Mouse (Mus musculus): Measurements from ENCODE around the gene Sf3a1.
"Not testable (repeated sequence)": the region's sequence is repeated elsewhere in the genome, so short reads cannot be mapped to it uniquely, and the experiment has no call there.

The Sf3a1 gene

DNA sequence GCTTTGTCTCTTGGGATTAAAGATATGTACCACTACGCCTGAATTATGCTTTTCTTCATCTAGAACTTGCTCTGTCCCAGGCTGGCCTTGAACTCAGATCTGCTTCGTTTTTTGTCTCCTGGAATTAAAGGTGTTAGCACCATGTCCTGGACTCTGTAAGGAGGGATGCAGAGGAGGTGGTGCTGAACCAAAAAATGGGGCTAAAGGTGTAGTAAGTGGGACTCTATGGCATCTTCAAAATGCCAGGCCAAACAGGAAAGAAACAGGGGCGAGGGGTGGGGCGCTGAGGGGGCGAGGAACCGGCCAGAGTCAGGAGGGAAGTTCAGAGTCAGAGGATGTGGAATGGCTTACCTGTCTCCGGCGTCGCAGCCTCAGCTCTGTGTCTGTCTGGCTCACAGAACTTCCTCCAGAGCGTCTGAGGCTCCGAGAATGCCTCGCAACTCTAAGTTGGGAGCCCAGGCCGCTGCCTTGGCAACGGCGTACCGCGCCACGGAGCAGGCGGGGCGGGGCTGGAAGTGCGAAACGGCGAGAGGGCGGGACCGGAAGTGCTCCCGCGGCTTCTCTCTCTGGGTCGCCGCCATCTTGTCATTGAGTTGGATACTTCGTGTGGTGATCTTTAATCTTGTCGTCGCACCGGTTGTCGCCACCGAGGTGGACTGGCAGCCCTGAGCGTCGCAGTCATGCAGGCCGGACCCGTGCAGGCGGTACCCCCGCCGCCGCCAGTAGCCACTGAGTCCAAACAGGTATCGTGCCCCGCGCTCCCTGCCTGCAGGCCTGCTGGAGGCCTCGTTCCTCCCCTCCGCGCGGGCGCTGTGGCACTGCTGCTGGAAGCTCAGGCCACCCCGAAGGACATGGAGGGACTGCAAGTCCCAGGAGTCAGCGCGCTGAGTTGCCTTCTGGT lies at the start of gene Sf3a1, which contains the start of gene Ccdc157:
Gene Sf3a1 (plus strand): TSS at position 543 of the 901 bp plus-strand sequence.
Gene Ccdc157 (minus strand): TSS at position 486 of the 901 bp plus-strand sequence.
- peak; percentile 88 for DNase-seq (ENCODE audit: low read depth, low spot score)

DNA sequence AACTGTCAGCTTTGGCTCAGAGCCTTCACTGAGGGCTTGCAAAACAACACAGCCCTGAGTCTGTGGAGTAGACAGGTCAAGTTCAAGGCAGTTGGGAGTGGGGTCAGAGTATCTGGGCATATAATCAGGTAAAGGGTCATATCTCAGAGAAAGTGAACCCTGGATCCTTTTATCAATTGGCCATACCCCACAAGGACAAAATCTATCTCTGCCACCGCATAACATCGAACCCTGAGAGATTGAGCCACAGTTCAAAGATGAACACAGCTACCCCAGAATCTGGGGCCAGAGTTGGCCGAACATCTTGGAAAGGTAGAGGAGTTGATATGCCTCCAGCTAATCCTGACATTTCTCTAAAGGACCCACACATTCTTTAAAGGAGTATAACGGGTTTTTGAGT lies 48.1 kb upstream of the Sf3a1 start:
- DNase-seq (ENCODE audit: low read depth, low spot score): no peak

- DNase-seq (ENCODE audit: low read depth, low spot score): no peak
These were observed 47.3 kb upstream of the Sf3a1 start for GRCm38 (mm10) chr11:4112861-4113260.

- no peak for DNase-seq (ENCODE audit: low read depth, low spot score)
These were observed 46.7 kb upstream of the Sf3a1 start for GRCm38 (mm10) chr11:4113496-4113895.

- DNase-seq (ENCODE audit: low read depth, low spot score): no peak
These were observed 46.2 kb upstream of the Sf3a1 start for GRCm38 (mm10) chr11:4113970-4114369.

- DNase-seq (ENCODE audit: low read depth, low spot score): not testable (repeated sequence)
These were observed 45.6 kb upstream of the Sf3a1 start for GRCm38 (mm10) chr11:4114541-4114940.

GRCm38 (mm10) chr11:4115407-4115806 lies 44.7 kb upstream of the Sf3a1 start:
- no peak for DNase-seq (ENCODE audit: low read depth, low spot score)

DNA sequence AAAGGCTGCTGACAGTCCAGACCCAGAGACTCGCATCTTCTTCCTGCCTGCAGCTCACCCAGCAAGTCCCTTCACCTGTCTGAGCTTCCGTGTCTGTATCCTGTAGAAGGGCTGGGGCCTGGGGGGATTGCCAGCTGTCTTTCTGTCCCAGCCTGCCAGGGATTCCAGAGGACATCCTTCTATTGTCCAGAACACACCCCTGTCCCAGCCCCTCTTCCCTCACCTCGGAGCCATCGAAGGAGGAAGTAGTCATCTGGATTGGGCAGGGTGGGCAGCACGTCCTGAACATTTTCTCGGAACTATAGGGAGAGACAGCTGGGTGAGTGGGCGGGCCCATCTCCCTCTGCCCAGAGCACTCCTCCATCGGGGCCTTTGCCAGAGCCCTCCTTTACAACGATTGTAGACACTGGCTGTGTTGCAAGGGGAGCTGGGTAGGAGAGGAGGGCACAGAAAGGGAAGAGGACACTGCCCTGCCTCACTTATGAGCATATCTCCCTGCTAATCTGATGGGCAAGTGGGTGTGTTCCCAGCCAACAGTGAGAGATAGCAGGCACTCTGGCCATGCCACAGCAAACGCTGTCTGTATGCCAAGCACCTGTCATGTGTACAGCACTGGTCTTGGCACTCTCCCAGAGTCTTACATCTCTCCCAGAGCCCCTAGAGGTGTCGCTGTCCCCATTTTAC lies 43.5 kb upstream of the Sf3a1 start:
- no peak for DNase-seq (ENCODE audit: low read depth, low spot score)

GRCm38 (mm10) chr11:4117372-4118071 lies 42.6 kb upstream of the Sf3a1 start:
- DNase-seq (ENCODE audit: low read depth, low spot score): no peak

DNA sequence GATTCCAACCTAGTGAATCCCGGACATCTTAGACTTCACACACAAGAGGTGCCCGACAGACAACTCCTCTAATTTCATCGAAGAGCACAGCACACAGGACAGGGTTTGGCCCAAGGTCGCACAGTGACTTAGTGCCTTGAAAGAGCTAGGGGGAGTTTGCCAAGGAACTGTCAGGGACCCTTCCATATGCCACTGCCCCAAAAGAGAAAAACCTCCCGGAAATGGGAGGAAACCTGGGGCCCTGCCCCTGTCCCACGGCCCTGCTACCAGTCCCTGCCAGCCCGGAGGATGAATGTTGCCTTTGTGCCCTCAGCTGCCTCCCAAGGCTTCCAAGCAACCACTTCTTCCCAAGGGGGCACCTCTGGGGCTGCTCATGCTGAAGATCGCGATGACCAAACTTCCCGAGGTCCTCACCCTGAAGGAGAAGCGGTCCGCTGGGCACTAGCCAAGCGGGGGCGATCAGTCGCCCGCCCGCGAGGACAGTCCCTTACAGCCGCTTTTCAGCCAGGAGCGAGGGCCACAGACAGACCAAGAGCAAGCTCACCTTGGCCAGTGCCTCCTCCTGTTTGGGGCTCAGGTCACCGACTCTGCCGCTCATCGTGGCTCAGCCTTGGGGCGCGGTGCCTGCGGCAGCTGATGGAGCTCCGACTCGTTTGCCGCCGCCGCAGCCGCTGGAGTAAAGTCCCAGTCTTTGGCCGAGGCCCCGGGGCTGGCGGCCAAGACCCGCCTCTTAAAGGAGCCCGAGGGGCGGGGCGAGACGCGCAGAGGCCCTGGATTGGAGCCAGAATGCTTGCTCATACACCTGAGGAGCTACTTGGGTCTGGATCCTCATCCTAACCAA lies 41.8 kb upstream of the Sf3a1 start:
- peak; percentile 53 for DNase-seq (ENCODE audit: low read depth, low spot score)

DNA sequence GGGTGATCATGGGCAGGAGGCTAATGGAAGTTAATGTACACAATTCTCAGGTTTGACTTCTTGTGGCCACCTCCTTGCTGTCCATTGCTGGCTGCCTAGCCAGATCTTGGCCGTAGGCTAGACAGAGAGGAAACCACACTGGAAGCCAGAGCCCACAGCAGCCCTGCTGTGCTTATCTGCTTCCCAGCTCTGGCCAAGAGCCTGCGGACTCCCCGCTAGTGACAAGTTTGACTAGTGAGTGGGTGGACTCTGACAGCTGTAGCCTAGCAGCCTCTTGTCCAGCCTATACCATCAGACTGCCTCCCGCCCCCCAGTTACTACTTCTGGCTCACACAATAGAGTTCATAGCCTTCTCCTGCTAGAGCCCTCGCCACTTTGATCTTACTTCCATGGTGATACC lies 40.5 kb upstream of the Sf3a1 start:
- no peak for DNase-seq (ENCODE audit: low read depth, low spot score)

DNA sequence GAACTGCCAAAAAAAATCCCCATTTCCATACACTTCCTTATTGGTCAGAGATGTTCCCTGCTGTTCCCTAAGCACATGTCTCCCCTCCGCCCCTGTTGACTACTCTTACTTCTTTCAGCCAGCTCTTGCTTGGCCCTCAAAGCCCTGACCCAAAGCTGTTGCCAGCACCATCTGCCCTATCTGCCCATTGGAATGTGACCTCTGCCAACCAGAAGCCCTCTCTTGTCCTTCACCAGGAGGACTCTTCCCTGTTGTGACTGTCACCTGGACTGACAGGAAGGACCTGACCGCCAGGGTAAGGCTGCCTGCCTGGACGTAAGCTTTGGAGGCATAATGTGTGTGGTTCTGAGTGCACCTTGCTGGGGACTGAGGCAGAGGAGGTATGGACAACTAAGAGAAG lies 38.5 kb upstream of the Sf3a1 start:
- DNase-seq (ENCODE audit: low read depth, low spot score): no peak

DNA sequence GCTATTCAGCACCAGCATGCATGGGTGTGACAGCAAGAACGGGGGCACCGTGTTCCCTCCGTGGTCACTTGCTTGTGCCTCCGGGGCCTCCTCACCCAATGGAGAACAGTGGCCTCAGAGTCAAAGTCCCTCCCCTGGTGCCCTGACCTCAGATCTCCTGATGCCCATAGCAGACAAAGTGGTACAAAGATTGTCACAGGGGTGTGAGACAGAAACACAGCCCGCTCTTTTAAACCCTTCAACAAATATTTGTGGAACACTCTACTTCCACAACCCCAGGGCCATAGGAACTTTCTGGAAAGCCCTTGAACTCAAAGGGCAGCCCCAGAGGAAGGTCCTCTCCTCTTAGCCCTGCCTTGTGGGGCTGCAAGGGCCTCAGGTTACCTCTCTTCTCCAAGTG lies 37.9 kb upstream of the Sf3a1 start:
- no peak for DNase-seq (ENCODE audit: low read depth, low spot score)

DNA sequence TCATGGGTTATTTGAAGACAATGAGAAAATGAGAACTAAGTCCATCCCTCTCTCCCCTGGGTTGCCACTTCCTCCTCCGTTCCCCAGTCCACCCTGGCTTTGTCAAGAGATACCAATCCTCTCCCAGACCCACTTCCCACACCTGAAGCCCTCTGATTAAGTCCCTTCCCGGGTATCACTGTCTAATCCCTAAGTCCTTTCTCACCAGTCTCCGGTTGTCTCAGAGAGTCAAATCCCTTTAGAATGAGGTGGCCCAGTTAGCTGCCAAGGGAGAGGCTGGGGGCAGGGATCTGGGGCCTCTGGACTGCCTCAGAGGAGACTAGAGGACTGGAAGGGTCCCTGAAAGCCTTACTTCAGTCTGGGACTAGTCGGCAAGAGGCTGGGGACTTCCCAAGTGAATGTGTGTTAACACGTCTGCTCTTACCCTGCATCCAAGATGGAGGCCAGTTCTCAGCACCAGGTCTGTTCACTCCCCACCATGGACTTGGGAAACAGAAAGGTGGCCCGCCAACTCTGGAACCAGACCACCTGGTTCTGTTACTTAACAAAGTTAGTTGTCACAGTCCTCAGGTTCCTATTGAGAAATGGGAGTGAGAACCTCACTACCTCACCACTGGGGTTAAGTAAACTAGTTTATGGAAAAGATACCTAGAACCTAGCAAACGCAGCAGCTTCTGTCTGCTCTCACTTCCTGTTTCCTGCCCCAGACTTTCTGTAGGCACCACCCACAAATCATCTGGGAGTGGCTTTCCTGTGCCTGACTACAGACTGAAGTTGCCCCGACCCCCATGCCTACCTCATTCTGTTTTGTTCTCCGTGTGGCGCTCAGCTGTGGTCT lies 37.2 kb upstream of the Sf3a1 start, which contains the start of gene Sec14l2:
Gene Sec14l2 (minus strand): TSS at position 674 of the 838 bp plus-strand sequence.
- no peak for DNase-seq (ENCODE audit: low read depth, low spot score)

- DNase-seq (ENCODE audit: low read depth, low spot score): no peak
These were observed 36.2 kb upstream of the Sf3a1 start for GRCm38 (mm10) chr11:4123922-4124321.

GRCm38 (mm10) chr11:4127059-4127458 lies 33.1 kb upstream of the Sf3a1 start:
- DNase-seq (ENCODE audit: low read depth, low spot score): no peak

- DNase-seq (ENCODE audit: low read depth, low spot score): not testable (repeated sequence)
These were observed 31.7 kb upstream of the Sf3a1 start for GRCm38 (mm10) chr11:4128461-4128860.

GRCm38 (mm10) chr11:4133450-4133849 lies 26.7 kb upstream of the Sf3a1 start:
- no peak for DNase-seq (ENCODE audit: low read depth, low spot score)

DNA sequence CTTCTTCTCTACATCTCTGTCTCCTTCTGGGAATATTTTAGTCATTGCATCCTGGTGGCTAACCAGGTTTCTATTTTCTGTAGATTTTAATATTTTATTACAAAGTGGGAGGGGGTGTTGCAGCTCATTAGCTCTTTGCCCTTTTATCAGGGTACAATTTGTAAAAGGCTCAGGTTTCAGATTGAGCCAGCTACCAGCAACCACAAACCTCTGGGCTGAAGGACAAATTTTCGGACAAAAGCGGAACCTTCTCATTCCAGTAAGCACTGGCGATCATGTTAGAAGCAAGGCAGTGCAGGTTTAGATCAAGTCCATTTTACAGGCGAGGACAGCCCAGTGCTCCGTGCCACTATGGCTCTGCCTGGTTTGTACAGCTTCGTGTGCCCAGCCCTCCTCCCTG lies 25.8 kb upstream of the Sf3a1 start:
- no peak for DNase-seq (ENCODE audit: low read depth, low spot score)

All from forelimb bud, embryonic 11.5 days (tissue).